Mouse (Mus musculus): ENCODE measurements around the gene Eif3d.

- no peak for TF ChIP-seq CTCF (IDR thresholded peaks at IDR 0.05; ENCODE audit: low read depth, low read length)
- TF ChIP-seq POLR2AphosphoS5 (IDR thresholded peaks at IDR 0.05; ENCODE audit: insufficient replicate concordance, low read depth, low read length) = no peak
Observed at GRCm38 (mm10) chr15:77919441-77919840, 51.2 kb downstream of the Eif3d start.
